Mouse (Mus musculus): ENCODE data around the gene Slc7a5.
A peak's percentile ranks its signal among the peaks of the same experiment; 100 is the strongest.

GRCm38 (mm10) chr8:121950749-121951655, 43.5 kb upstream of the Slc7a5 start:
- TF ChIP-seq POLR2A (IDR thresholded peaks at IDR 0.05; ENCODE audit: control insufficient read depth, low read depth, low read length) = 0 out of 2 replicates have a peak, but pooled peaks have one; percentile 59
- TF ChIP-seq CTCF (IDR thresholded peaks at IDR 0.05; ENCODE audit: control insufficient read depth, insufficient read depth, insufficient replicate concordance, low read depth, low read length) = no peak

Data from testis, adult 2 months (tissue).